Mouse (Mus musculus) 3134 (cell line): ENCODE data around the gene Whamm.

ENCODE experiments used
- DNase-seq: peaks from one replicate; pipeline ENCODE4 v3.0.0-alpha.2; 2011; ENCODE audit warnings: low spot score; ENCODE audit not compliant: insufficient read length; ENCODE audit errors: extremely low read depth

Gene Whamm

GRCm38 (mm10) chr7:81571108-81571940 is at the start of gene Whamm:
Whamm (plus strand) TSS chr7:81571266.
- DNase-seq: peak; percentile 84

- DNase-seq: peak; percentile 89
Measured at GRCm38 (mm10) chr7:81523008-81523662, 47.9 kb upstream of the Whamm start.

- DNase-seq: no peak
Measured at GRCm38 (mm10) chr7:81523663-81524017, 47.4 kb upstream of the Whamm start.

- no peak for DNase-seq
Measured at GRCm38 (mm10) chr7:81528918-81529317, 42.1 kb upstream of the Whamm start.

GRCm38 (mm10) chr7:81531462-81531861 is 39.6 kb upstream of the Whamm start:
- no peak for DNase-seq

- DNase-seq: no peak
Measured at GRCm38 (mm10) chr7:81536478-81536877, 34.6 kb upstream of the Whamm start.

- no peak for DNase-seq
Measured at GRCm38 (mm10) chr7:81538070-81538675, 32.9 kb upstream of the Whamm start.

- no peak for DNase-seq
Measured at GRCm38 (mm10) chr7:81539565-81539964, 31.5 kb upstream of the Whamm start.

- DNase-seq: no peak
Measured at GRCm38 (mm10) chr7:81540999-81541398, 30.1 kb upstream of the Whamm start.

- no peak for DNase-seq
Measured at GRCm38 (mm10) chr7:81541924-81542524, 29.0 kb upstream of the Whamm start.

- no peak for DNase-seq
Measured at GRCm38 (mm10) chr7:81542934-81543333, 28.1 kb upstream of the Whamm start.

- DNase-seq: no peak
Measured at GRCm38 (mm10) chr7:81548864-81549263, 22.2 kb upstream of the Whamm start.

GRCm38 (mm10) chr7:81553589-81553988 is 17.5 kb upstream of the Whamm start:
- DNase-seq: no peak

GRCm38 (mm10) chr7:81554369-81554768 is 16.7 kb upstream of the Whamm start:
- no peak for DNase-seq

GRCm38 (mm10) chr7:81556839-81557238 is 14.2 kb upstream of the Whamm start:
- no peak for DNase-seq

- DNase-seq: no peak
Measured at GRCm38 (mm10) chr7:81557252-81557984, 13.6 kb upstream of the Whamm start.

GRCm38 (mm10) chr7:81557985-81558360 is 13.1 kb upstream of the Whamm start:
- no peak for DNase-seq

GRCm38 (mm10) chr7:81559231-81559980 is 11.7 kb upstream of the Whamm start:
- DNase-seq: no peak

- DNase-seq: no peak
Measured at GRCm38 (mm10) chr7:81560101-81561049, 10.7 kb upstream of the Whamm start.
